Mouse (Mus musculus) layer of hippocampus, postnatal 10 days (tissue): ENCODE measurements around the gene Parp1. TPM values are rescaled to one million over a fixed set of nuclear protein-coding genes. Genes with fewer than 3 reads are reported as not detected.
"Not testable (repeated sequence)": the region's sequence is repeated elsewhere in the genome, so short reads cannot be mapped to it uniquely, and the experiment has no call there.

Experiments used
- DNase-seq, 2 experiments: peaks; one replicate each; pipeline ENCODE4 v3.0.0; 2021; ENCODE audit warnings: low spot score in 2 of 2
- microRNA-seq, 2 experiments: library from miRNA; unstranded; fragments of <30 nt; microRNA quantifications; one replicate each; pipeline ENCODE4 v1.2.0; 2021
- total RNA-seq, 2 experiments: library from RNA; stranded (reverse); gene quantifications; 2 replicates each; pipeline ENCODE4 v1.2.3; 2021

Gene Parp1
- total RNA-seq, 2 experiments from 2014 or later: 128 to 133 TPM

DNA sequence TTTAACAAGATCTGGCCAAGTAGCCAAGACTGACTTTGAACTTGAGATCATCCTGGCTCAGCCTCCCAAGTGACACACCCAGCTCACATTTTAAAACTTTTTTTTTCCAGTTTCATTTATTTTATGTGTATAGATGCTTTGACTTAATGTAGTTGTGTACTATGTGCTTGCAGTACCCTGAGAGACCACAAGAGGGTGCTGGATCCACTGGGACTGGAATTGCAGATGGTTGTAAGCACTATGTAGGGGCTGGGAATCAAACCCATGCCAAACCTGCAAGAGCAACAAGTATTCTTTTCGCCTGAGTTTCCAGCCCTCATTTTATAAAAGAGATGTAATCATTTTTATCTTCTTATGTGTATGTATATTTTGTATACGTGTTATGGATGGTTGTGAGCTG, 55.2 kb downstream of the Parp1 start:
- no peak for DNase-seq

DNA sequence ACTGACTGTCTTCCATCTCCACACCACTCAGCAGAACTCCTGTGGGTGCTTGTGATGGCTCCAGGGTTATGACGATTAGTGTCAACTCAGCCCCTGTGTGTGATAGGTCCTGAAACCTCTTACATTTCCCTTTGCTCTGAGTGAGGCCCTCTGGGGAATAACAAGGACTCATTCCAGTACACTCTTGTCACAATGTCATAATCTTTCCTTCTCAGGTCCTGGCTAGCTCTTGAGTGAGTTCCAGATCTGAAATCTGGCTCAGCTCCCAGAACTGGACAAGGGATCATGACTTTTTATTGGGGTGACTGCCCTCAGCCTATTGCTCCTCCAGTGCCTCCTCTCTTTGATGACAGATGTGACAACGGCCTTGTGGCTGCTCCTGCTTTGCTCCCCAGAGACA, 57.4 kb downstream of the Parp1 start:
- DNase-seq: no peak

DNA sequence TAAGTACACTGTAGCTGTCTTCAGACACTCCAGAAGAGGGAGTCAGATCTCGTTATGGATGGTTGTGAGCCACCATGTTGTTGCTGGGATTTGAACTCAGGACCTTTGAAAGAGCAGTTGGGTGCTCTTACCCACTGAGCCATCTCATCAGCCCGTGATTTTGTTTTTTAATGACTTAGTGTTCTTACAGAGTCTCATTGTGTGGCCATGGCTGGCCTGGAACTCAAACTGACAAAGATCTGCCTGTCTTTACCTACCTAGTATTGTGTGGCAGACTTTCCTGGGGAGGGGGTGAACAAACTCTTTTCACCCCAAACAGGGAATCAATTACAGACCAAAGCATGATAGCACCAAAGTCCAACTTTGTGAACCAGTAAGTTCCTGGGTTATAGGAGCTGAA, 69.1 kb downstream of the Parp1 start:
- DNase-seq: not testable (repeated sequence)

DNA sequence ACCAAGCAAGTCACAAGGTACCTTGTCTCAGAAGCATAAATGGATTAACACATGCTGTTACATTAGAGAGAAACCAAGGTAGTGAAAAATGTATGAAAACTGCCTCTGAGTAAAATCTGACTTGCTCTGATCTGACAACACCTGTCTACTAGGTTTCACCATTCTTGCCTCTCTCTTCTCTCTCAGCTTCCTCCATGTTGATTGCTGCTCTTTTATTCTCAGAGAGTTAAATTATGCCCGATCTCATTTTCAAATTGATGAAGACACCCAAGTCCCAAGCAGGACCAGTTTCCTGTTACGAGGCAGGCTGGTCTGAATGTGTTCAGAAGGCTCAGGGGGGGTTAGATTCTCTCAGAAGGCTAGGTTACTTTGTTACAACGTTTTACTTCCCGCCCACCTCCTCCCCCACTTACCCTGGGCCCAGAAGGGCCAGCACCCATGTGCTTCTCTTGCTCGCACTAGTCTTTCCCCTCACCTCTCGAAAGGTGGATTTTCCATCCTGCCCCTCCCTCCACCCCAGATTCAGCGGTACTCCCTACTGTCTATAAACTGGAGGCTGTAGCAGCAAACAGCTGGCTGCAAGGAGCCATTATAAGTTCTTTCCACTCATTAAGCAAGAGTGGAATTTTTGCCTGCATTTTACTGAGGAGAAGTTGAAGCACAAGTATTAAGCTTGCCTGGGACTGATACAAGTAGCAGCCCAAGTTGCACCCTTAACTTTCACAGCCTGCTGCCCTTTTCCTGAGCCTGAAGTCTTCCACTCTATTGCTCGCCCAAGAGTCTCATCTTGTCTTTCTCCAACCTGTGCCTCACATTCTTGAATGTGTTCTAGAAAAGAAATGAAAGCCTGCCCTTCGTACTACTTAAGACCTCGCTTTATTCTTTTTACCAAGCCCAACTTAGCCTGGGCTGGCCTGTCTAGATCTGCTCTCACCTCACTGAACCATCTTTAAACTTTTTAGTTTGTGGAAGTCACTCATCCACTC, 71.0 kb downstream of the Parp1 start:
- no peak for DNase-seq

DNA sequence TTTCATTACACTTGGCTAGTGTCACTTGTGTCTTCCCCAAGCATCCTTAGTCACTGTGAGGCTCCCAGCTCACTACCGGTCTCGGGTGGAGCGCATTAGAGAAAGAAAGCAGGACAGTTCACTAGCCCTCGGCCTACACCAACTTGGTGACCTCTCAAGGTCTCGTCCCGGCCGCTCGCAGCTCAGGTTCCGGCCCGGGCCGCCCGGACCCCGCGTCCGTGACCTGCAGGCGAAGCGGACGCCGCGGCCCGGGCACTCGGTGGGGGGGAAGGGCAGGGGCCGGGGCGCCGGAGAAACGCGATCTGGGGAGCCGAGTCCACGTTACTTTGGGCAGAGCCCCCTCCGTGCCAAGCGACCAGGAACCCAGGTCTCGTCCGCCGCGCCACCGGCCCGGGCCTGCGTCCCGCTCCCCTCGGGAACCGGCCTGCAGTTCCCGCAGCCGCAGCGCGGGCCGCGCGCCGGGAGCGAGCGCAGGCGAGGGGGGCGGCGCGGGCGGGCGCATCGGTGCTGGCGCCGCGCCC, 71.9 kb downstream of the Parp1 start:
- DNase-seq: no peak

DNA sequence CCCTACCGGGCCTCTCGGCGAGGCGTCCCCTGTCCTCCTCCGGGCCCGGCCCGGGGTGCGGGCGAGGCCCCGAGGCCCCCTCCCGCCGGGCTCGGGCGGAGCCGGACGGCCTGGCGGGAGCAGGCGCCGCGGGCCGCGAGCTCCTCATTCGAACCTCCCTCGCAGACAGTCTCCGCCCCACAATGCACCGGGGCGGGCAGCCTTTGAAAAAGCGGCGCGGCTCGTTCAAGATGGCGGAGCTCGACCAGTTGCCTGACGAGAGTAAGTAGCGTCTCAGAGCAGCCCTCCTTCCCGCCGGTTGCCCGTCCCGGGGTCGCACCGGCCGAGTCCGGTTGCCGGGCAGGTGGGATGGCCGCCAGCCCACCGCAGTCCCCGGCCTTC, 72.4 kb downstream of the Parp1 start, which contains the start of gene Lin9:
Lin9 (plus strand) TSS at position 14 of the 381 bp plus-strand sequence.
- peak; percentile 90 to 95 for DNase-seq

DNA sequence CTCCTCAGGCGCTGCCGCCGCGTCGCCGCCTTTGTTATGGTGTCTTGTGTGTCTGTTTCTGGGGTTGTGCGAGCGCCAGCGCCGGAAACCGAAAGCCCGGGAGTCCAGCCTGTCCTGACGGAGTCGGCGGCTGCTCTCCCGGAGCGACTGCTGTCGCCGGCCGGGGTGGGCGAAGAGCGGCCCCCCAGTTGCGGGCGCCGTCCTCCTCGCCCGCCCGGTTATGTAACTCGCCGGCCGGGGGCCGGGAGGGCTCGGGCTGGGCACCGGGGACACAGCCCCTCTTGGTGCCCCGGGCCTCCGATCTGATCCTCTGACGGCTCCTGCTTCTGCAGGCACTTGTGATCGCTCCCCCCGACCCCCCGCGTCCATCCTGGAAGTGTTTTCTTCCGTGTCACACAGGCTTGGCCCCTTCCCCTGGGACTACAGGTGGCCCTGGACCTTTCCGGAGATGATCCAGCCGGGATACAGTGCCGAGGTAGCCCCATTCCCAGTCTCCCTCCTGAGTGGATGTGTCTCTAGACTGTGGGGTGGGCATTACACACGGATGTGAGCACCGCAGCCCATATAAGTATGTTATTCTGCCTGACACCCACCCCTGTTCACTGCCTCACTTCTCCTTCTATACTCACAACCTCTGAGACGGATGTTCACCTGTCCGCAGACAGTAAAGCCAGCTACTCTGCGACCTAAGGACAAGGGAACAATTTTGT, 72.9 kb downstream of the Parp1 start:
- DNase-seq: peak in 1 of 2 experiments; percentile 10

DNA sequence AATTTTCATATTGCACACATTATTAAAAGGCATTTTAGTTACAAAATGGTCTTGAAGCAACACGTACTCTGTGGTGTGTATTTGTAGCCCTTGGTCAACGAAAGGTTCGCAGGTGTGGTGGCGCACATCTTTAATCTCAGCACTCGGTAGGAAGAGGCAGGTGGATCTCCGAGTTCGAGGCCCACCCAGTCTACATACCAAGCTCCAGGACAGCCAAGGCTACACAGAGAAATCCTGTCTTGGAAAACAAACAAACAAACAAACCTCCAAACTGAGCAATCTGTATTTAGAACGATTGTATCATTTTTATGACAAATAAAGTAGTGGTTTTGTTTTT, 73.5 kb downstream of the Parp1 start:
- DNase-seq: no peak

Small RNAs within 50 kb of the gene (microRNA-seq; reads per million reads assigned to microRNA genes)
- gene Mir6904: 0 to 0.78 reads per million in 2 experiments

Other genes with a start within 250 kb of the Parp1 start
- 10 to 100 TPM; 15.9 to 17.7 TPM for gene Itpkb, start 238.4 kb upstream of the Parp1 start, total RNA-seq
- 100 to 1,000 TPM; 192 to 204 TPM for gene Stum, start 85.4 kb upstream of the Parp1 start, total RNA-seq
- 1 to 10 TPM; 4.4 to 6.0 TPM for gene Lin9, start 72.2 kb downstream of the Parp1 start, total RNA-seq
- not detected for gene Mixl1, start 128.1 kb downstream of the Parp1 start, total RNA-seq
- 10 to 100 TPM; 32.8 TPM for gene Acbd3, start 157.1 kb downstream of the Parp1 start, total RNA-seq
- 100 to 1,000 TPM; 476 to 478 TPM for gene H3f3a, start 245.0 kb downstream of the Parp1 start, total RNA-seq